Mouse (Mus musculus) ZHBTc4 (cell line): ENCODE measurements around the gene Ptpn14.

Experiments used
- DNase-seq: peaks from one replicate; pipeline ENCODE4 v3.0.0-alpha.2; 2011; ENCODE audit warnings: low read depth, low spot score

Ptpn14 gene

DNA sequence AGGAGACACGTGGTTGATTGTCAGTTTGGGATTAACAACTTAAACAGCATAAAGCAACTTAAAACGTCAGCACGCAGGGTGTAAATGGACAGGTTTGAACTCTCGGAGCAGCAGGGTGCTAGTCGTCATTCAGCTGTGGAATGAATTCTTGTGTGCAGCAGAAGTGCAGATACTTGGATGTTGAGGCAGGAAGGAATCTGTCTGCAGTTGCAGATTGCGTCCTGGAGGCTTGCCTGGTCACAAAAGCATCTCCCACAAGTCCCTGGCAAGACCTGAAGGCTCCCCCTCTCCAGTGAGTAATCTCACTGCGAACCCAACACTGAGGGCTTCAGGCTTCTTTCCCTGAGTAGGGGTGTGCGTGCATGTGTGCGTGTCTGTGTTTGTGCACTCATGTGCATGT lies 39.8 kb downstream of the Ptpn14 start:
- no peak for DNase-seq

DNA sequence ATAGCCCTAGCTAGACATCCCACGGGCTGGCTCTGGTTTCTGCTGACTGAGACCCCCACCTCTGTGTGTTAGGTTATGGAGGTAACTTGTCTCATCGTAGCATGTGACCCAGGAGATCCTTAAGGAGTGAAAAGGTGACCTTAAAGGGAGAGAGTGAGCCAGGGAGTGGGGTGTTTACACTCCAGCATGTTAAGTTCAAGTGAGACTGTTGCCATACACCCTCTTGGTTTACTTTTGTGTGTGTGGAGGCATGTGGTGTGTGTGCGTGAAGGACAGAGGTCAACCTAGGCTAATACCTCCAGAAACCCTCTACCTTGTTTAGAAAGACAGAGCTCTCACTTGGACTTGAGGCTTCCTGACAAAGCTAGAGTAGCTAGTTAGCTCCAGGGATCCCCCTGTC lies 42.4 kb downstream of the Ptpn14 start:
- no peak for DNase-seq

DNA sequence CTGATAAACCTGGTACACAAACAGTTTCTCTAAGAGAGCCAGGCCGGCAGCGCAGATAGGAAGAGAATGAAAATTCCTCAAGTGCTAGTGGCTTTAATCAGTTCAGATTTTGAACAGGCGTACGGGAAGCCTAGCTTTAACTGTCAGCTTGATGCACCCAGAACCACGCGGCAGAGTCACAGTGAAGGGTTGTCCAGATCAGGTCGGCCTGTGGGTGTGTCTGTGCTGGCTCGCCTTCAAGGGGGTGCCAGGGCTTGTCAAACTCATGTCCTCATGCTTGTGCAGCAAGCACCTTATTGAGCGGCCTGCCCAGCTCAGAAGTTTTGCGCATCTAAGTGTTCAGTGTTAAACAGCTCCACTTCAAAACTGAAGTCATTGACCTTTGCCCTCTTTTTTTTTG lies 44.6 kb downstream of the Ptpn14 start:
- no peak for DNase-seq

DNA sequence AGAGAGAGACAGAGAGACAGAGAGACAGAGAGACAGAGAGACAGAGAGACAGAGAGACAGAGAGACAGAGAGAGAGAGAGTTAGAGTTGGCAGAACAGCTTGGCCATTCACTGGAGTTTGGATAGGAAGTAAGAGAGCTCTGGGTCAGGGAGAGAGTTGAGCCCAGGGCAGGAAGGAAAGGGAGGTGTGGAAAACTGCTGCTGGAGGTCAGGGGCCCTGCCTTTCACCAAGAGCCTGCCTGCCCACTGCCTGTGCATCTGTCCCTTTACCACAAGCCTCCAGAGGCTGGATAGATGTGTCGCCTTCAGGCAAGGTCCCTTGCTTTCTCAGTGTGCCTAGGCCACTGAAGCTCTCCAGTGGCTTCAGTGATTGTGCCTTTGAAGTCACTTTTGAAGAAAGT lies 46.7 kb downstream of the Ptpn14 start:
- no peak for DNase-seq

DNA sequence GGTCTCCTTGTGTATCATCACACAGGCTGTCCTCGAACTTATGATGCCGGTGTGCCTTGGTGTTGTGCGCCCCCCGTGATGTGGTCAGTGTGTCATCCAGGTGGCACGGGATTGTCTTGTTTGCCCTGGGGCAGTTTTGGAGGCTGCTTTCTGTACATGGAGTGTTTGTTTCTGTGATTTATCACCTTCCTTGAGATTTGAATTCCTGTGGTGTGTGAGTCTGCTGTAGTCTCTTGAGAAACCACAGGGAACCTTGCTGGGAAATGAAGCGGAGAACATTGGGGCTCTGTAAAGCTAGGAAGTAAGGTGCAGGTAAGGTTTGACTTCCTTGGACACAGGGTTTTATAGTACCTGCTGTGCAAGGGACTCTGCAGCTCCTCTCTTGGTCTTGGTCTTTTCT lies 49.1 kb downstream of the Ptpn14 start:
- DNase-seq: no peak

DNA sequence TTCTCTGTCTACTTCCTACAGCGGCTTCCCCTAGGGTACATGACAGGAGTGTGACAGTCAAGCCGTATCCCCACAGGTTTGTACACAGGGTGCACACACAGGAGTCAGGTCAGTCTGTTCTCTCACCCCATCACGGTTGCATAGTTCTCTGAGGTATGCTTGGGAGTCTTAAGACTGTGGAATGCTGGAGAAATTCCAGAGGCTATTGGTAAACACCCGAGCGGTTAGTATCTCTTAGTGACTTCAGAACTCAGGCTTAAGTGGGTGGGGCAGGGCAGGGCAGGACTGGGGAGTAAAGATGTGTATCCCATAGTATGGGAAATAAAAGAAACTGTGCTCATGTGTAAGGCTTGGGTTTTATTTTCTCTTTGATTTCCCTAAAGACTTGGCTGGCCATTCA lies 50.3 kb downstream of the Ptpn14 start:
- peak; percentile 91 for DNase-seq

DNA sequence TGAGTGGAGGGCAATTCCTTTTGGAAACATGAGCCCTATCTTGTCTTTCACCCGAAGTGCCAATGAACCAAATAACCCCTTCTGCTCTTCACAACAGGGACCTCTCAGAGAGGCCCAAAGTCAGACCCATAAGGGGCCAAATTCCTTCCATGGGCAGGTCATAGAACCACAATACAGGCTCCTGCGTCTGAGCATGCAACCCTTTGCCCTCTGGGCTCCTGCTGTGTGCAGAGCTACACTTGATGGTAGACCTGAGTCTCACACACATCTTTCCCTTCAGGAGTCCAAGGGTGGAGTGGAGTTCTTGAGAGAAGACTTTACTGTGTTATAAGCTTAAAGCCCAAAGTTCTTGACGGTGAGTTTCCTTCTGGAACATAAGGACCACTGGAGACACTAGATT lies 51.2 kb downstream of the Ptpn14 start:
- peak; percentile 76 for DNase-seq

DNA sequence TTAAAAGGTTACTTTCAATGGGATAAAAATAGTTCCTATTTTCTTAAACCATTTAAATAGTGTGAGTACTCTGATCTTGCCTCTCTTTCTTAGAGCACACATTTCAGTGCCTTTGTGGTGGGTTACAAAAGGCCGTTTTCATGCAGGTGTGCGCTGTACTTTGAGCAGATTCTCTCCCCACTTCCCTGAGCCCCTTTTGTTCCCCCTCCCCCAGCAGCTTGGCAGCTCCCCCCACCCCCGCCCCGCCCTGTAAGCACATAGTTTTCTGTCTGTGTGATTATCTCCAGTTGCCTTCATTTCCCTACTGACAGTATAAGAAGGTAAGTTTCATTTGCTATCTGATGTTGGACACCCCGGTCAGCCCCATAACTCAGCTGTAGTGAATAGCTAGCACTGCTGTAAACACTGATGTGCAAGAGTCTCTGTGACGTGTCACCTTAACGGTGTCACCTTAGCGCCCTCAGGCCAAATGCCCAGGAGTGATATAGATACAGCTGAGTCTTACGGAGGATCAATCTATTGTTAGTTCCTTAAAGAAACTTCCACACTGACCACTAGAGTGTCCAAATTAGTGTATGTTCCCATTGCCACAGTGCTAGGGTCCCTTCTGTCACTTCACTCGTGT lies 53.8 kb downstream of the Ptpn14 start:
- no peak for DNase-seq

DNA sequence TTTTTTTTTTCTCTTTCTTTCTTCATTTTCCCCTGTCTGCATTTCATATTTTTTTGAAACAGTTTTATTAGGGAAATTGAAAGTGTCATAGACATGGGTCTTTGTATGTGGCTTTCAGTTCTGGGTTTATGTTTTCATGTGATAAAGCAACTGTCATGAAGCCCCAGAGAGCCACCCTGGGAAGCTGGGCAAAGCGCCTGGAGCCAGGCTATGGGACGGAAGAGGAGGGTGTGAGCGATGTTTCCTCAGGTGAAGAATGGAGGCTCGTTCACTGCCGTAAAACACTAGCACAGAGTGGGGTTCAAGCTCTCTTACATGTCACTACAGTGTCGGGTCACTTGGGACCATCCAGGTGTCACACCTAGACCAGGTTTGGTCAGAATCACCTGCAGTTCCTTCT lies 54.6 kb downstream of the Ptpn14 start:
- no peak for DNase-seq

DNA sequence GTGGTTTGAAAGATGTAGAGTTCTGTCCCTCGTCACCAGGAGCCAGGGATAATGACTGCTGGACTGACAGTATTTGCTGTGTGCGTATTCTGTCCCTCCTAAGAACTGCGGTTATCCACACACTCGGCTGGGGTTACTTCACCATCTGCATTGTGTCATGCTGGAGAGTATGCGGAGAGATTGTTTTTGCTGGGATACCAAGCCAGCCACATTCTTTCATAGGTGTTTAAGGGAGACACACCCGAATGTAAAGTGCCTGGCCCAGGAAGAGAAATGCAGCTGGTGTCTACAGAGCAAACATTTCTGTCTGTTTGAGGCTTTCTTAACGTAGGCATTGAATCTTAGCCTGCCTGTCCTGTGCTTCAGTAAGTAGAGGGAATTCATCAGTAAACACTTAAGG lies 56.4 kb downstream of the Ptpn14 start:
- DNase-seq: peak; percentile 63

DNA sequence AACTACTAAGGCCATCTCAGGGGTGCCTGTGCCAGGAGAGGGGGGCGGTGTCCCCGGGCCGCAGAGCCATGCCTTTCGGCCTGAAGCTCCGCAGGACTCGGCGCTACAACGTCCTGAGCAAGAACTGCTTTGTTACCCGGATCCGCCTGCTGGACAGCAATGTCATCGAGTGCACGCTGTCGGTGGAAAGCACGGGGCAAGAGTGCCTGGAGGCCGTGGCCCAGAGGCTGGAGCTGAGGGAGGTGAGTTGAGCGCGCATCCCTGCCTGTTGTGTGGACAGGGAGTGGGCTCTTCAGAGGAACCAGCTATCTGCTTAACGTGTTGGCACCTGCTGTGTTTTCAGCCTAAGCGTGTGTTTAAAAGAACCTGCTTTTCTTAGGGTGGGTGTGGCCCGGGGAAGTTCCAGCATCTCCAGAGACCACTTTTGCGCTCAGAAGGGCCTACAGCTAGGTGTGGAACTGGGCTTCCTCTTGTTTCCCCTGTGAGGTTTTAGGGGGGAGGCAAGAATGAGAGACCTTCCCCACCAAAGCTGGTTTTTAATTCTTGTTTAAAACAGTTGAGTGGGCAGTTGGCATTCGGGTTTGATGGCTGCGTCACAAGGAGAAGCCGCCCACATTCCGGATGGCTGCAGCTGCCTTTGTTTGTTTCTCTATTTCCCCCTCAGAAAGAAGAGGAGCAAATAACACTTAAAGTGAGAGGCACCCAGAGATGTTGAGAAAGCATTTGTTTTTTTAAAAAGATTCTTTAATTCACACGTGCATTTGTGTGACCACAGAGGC lies 58.8 kb downstream of the Ptpn14 start:
- DNase-seq: peak; percentile 45

DNA sequence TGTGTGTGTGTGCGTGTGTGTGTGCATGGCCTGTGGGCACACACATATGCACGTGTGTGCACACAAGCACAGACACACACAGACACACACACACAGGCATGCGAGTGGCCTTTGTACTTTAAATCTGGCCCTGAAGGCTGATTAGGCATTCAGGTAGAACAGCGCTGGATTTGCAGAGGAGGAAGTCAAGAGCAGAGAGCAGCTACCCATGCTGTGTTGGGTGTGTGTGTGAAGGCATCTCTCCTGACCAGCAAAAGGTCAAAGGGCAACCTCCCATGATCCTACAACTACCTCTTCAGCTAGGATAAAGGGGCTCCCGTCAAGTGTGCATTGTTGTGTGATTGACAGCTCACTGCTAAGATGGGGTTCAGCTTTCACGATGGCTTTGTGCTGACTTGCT lies 61.5 kb downstream of the Ptpn14 start:
- DNase-seq: no peak

DNA sequence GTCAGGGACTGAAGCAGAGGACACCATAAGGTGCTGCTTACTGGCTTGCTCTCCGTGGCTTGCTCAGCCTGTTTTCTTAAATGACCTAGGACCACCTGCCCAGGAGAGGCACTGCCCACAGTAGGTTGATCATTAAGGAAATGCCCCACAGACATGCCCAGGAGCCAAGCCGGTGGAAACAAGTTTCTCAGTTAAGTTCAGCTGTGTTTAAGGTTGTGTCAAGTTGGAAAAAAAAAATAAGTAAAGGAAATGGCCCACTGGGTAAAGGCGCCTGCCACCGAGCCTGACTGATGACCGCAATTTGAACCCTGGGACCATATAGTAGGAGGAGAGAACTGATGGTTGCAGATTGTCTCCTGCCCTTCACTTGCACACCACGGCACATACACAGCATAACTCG lies 62.6 kb downstream of the Ptpn14 start:
- no peak for DNase-seq

DNA sequence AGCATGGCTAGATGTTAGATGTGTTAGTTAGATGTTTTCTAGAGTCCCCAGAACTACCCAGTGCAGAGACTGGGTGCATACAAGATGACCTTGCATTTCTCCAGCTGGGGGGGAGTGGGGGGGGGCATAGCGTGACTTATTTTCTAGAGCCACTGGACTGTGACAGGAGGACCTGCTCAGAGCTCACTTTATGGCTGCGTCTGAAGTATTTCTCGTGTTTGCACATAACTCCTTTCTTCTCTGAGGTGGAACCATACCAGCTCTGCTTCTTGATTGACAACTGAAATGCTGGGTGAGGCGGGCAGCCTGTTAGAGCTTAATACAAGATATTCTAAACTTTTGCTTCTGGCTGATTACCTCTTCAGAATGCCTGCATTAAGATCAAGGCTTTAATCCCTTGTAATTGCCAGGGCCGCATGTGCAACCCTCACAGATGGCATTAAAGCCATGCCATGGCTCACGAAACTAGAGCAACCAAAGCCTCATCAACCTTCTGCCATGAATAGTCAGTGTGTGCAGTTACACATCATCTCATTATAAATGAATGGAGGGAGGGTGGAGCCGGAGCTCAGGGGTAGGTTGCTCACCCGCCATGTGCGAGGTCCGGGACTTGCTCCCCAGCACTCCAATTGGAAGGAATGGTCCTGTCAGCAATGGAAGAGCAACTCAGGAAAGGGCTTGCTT lies 63.6 kb downstream of the Ptpn14 start:
- no peak for DNase-seq

DNA sequence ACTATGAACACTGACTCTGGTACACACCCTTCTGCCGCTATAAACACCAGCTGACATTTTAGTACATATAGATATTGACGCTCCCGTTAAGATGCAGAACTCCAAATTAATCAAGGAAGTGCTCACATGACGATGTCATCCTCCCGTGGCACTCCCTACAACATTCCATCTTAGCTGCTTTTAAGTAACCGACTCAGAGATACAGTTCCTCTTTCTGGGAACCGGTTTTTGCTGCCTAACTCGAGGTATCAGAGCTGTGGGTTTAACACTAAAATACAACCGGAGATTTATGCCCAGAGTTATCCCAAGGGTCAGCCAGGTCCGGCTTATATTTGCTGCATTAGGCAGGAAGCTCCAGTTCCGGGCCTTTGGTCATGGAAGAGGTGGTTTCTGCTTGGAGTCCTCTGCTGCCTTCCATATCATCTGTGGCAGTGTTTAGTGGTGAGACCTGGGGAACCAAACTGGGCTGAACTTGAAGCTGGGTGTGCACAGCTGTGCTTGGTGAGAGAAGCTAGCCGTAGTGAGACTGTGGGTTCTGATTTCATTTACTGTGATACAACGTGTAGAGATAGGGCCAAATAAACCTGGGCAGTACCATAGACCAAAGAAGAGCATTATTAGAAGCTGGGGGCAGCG lies 64.6 kb downstream of the Ptpn14 start:
- DNase-seq: no peak

DNA sequence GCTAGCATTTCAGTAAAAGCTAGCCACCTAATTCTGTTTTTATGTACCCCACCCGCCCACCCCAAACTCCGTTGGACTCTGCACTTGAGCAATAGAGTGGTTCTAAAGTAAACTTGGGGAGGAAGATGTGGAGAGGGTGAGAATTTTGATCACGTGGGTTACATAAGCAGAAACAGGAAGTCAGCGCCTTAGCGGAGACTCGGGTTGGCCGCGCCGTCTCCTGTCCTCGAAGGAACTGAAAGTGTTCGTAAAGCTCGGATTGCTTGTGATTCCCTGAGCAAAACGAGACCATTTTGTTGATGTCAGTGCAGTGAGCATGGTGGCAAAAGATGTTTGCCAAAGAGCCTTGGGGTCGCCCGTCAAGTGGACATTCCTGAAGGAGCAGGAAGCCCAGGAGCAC lies 70.9 kb downstream of the Ptpn14 start:
- no peak for DNase-seq

DNA sequence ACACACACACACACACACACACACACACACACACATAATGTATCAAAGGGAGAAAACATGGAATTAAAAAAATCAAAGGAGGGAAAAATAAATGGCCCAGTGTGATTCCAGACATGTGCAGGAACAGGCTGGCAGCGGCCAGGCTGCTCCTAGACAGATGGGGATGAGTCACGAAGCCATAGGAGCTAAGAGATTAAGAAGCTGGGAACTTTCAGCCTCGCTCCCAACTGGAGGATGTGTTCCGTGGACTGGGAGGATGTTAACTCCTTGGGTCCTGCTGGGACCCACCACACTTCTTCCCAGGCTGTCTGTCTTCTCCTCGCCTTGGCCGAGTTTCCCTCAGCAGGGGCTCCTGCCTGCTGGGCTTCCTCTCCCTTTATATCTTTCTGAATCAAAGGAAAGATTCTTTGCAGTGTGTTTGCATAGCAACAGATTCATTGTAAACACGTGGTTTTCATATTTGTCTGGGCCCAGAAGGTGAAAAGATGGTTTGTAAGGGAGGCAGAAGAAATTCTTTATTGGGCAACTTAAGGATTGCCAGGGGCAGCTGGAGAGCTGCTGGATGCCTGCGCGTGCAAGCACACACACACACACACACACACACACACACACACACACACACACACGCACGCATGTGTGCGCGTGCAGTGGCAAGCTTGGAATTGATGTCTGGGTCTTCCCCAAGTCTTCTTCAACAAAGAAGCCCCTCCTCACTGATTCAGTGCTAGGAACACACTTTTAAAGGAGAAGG lies 72.3 kb downstream of the Ptpn14 start:
- no peak for DNase-seq

DNA sequence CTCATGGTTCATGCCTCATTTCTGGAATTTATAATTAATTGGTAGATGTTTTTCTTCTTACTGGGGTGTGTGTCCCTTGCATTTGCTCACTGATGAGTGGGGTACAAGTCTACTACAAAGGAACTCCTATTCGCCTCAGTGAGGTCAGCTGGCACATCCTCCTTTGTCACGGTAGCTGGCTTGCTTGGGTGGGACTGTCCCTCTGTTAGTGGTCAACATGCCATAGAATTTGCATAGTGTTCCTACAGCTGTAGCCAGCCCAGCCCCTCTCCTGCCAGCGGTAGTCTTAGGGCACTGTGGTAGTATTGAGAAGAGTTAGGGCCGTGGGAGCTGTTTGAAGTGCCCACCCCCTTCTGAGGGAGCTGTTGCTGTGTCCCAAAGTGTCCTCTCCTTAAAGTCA lies 73.2 kb downstream of the Ptpn14 start:
- no peak for DNase-seq

DNA sequence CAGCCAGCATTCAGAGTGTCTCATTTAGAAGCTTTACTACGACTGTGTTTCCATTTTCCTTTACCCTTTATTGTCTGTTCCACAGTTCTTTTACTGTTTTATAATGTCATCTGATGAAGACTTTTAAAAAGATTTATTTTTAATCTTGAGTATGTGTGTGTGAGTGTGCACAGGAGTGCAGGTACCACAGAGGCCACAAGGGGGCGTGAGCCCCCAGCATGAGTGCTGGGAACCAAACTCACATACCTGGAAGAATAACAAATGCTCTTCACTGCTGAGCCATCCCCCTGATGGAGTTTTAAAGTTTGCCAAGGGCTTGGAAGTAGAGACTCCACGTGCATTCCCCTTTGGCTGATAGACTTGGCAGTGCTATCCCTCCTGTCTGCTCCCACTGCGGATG lies 74.5 kb downstream of the Ptpn14 start:
- peak; percentile 49 for DNase-seq

DNA sequence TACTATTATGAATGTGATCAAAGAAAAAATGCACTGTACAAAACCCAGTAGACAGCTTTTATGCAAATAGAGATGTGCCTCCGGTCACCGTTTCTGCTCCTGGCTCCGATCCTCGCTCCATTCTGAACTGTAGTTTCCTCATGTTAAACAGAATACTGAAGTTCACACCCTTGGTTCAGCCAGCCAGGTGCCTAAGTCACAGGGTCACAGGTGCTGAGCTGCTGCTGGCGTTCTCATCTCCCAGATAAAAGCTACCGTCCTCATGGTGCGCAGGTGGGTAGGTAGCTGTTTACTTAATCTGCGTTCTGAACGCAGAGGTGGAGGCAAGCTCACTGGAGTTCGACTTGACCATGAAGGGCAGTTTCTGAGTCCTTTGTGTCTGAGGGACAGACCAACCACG lies 75.7 kb downstream of the Ptpn14 start:
- DNase-seq: no peak

DNA sequence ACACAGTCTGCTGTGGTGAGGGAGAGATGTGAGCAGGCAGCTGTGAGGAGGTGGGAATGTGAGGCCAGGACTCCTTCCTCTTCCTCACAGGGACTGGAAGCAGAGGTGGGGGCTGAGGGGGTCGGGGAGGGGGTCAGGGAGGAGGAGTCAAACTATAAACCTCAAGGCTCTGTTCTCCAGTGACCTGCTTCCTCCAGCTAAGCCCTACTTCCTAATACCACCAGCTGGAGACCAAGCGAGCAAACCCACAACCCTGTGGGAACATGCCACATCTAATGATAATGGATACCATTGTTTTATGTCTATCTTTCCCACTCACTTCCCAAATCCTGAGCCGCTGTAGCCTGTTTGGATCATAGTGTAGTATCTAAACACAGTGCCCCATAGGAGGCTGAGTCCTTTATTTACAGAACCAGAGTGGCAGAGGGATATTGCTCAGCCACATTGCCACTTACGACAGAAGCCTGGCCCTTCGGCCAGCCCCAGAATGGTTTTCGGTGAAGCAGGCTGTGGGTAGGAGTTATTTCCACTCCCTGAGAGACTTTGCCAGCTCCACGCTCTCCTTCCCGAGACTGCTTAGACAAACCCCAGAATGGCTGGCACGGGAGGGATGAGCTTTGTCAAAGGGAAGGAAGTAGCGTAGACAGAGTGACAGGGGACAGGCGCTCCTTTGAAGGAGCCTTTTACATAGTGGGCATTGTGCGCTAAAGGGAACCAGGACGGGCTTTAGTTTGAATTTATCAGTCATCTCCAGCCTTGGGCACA lies 78.6 kb downstream of the Ptpn14 start:
- no peak for DNase-seq
